ENCODE assay signal across 8 mouse cellular contexts in genomic region chr14:51884598-51885331, GRCm38 (mm10). TPM values are rescaled to one million over a fixed set of nuclear protein-coding genes. Genes with fewer than 3 reads are reported as not detected.
DNase-seq lines count a peak whose midpoint lies in the region; ATAC-seq and TF ChIP-seq lines count a peak whose summit lies in the region.

Gene Mettl17 (plus strand): TSS chr14:51884842.

- WGBS in hindbrain, embryonic 10.5 days: under 1% methylated on average over 43 of the region's 43 CpGs
- under 1% methylated on average over 43 of the region's 43 CpGs for WGBS in lung, postnatal 0 days

- H3K9me3 ChIP-seq in hindbrain, embryonic 10.5 days: no peaks in the 10 kb centered on the region
- no peaks in the 10 kb centered on the region for H3K9me3 ChIP-seq in lung, postnatal 0 days (ENCODE audit: low read length)

- peak within 1 kb of the TSS; percentile 59 for H3K9ac ChIP-seq in lung, postnatal 0 days (replicated peaks; ENCODE audit: low read depth)

- peaks cover 34% of the 10 kb centered on the region for H3K36me3 ChIP-seq in hindbrain, embryonic 10.5 days
- H3K36me3 ChIP-seq in lung, postnatal 0 days (ENCODE audit: insufficient read depth, low read length): peaks cover 10% of the 10 kb centered on the region

- TF ChIP-seq CTCF in lung, postnatal 0 days (IDR thresholded peaks at IDR 0.05): no peak

- peak within 1 kb of the TSS; percentile 84 for H3K4me3 ChIP-seq in hindbrain, embryonic 10.5 days
- peak within 1 kb of the TSS; percentile 69 for H3K4me3 ChIP-seq in lung, postnatal 0 days (ENCODE audit: low read depth, low read length)

- peak; percentile 97 for DNase-seq in MN1 (ENCODE audit: low spot score)
- DNase-seq in cerebellum, adult 9-10 months: peak; percentile 95
- DNase-seq in hindbrain, embryonic 10.5 days (ENCODE audit: low spot score): peak; percentile 97
- DNase-seq in layer of hippocampus, adult 9-11 months: peak; percentile 97
- peak; percentile 99 for DNase-seq in lung, postnatal 0 days (ENCODE audit: low spot score)
- peak; percentile 90 for DNase-seq in ovary, postnatal 14 days (ENCODE audit: low spot score)
- DNase-seq in thymus, postnatal 14 days: peak; percentile 97

- peak within 1 kb of the TSS; percentile 89 for H3K4me2 ChIP-seq in lung, postnatal 0 days (replicated peaks; ENCODE audit: low read depth, low read length)

- peak; percentile 99 for ATAC-seq in frontal cortex, adult (ENCODE audit: low TSS enrichment)
- peak; percentile 97 for ATAC-seq in lung, postnatal 0 days

- H3K4me1 ChIP-seq in hindbrain, embryonic 10.5 days (replicated peaks): peaks cover 20% of the 10 kb centered on the region
- peaks cover 4% of the 10 kb centered on the region; the same call in 1 of the 2 replicates for H3K4me1 ChIP-seq in lung, postnatal 0 days (ENCODE audit: insufficient read depth, low read depth, low read length)

- no peaks in the 10 kb centered on the region for H3K27me3 ChIP-seq in hindbrain, embryonic 10.5 days (ENCODE audit: insufficient read depth, poor library complexity, severe bottlenecking)
- no peaks in the 10 kb centered on the region for H3K27me3 ChIP-seq in lung, postnatal 0 days (replicated peaks; ENCODE audit: insufficient read depth, low read length)

- no peak; the same call in 1 of the 2 replicates for TF ChIP-seq EP300 in lung, postnatal 0 days (IDR thresholded peaks at IDR 0.05)

- H3K27ac ChIP-seq in hindbrain, embryonic 10.5 days: peak within 1 kb of the TSS; percentile 92
- peak within 1 kb of the TSS; percentile 80 for H3K27ac ChIP-seq in lung, postnatal 0 days (ENCODE audit: low read length)

RNA-seq across cellular contexts. Expression of gene Mettl17, which starts in this region (rescaled TPM):
- 42.6 and 48.1 TPM in 2 replicates for polyA plus RNA-seq in hindbrain, embryonic 10.5 days (2016; fragmentation: Nextera tagmentation; extraction: Ambion mirVana)
- 25.3 and 33.9 TPM in 2 replicates for polyA plus RNA-seq in lung, postnatal 0 days (2015; fragmentation: Nextera tagmentation; extraction: Ambion mirVana)

Comparison
In these comparisons a context has a peak if more than half of its experiments do, and no peak if none do; other contexts are left out.
1. Peak in every context shown above with its lines: DNase-seq, ATAC-seq, H3K4me3 ChIP-seq and H3K27ac ChIP-seq.